Mouse (Mus musculus): ENCODE results near the gene Fam57b. TPM values are rescaled to one million over a fixed set of nuclear protein-coding genes. Genes with fewer than 3 reads are reported as not detected.

The Fam57b gene
- polyA plus RNA-seq, 1 experiment, result 13.5 TPM

DNA sequence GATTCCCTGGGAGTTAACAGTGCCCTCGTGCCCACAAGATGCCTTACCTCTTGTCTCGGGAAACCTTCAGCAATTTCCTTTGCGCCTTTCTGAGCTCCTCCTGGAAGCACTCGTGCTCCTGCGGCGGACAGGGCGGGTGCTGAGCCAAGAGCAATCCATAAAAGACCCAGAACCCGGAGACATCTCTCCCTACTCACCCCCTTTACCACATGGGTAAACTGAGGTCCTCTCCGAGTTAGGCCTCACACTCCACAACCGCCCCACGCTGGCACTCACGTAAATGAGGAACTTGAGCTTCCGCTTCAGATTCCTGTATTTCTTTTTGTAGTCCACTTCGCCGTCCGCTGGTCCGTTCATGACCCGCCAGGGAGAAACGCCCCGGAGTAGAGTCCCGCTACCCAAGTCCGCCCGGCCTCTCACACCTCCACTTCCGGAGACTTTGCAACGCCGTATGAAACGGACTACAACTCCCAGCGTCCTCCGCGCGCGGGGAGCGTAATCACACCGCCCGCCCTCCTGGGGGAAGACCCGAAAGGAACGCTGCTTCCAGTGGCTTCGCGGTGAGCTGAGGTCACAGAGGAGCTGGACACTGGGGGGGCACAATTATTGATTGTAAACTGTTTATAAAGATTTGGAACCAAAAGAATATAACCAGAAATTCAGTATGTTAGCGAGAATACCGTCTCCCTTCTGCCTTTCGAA, 64.1 kb downstream of the Fam57b start, which contains the start of gene Hirip3:
Gene Hirip3 (plus strand): TSS at position 544 of the 702 bp plus-strand sequence.
- TF ChIP-seq GATA1 (IDR thresholded peaks at IDR 0.05; ENCODE audit: borderline replicate concordance, low read length) (no peak), FLI1 (IDR thresholded peaks at IDR 0.05; ENCODE audit: low read length) (no peak)
- Histone ChIP-seq H3K27me3 (replicated peaks) (no peaks in the 10 kb centered on the region), H3K4me1 (peaks cover 54% of the 10 kb centered on the region), H3K9me3 (peaks cover 3% of the 10 kb centered on the region; the same call in 1 of the 2 replicates), H3K36me3 (replicated peaks; ENCODE audit: low read length) (peaks cover 78% of the 10 kb centered on the region), H3K4me3 (replicated peaks) (peak within 1 kb of the TSS; percentile 95)

DNA sequence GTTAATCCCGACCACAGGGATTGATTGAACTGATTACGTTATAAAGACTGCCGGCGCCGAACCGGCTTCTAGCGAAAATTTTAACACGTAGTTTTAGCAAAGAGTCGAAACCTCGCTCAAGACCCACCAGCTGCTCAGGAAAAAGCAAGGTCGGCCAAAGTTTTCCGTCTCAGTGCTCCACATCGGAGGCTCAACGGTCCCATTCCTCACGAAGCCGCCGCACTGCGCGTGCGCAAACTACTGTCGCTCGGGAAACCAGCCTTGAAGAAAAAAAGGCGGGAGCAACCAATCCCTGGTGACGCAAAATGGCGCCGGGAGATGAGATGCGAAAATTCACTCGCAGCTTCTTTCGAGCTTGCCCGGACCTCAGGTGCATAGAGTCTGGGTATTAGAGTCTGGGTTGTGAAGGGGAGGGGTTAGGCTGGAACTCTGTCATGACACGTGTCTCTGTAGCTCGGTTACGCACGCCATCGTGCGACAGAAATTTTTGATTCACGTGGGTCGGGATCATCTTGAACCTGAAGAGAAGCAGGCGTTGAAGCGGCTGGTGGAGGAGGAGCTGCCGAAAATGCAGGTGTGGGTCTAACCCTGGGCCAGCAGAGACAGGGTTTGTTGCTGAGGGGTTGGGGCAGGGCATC, 64.8 kb downstream of the Fam57b start, which contains the start of gene Ino80e:
Gene Ino80e (minus strand): TSS at position 231 of the 638 bp plus-strand sequence.
- Histone ChIP-seq H3K36me3 (replicated peaks; ENCODE audit: low read length) (peaks cover 78% of the 10 kb centered on the region), H3K4me3 (replicated peaks) (peak within 1 kb of the TSS; percentile 95), H3K9me3 (peaks cover 3% of the 10 kb centered on the region; the same call in 1 of the 2 replicates), H3K27me3 (replicated peaks) (no peaks in the 10 kb centered on the region), H3K4me1 (peaks cover 51% of the 10 kb centered on the region)
- no peak for TF ChIP-seq GATA1 (IDR thresholded peaks at IDR 0.05; ENCODE audit: borderline replicate concordance, low read length)
- TF ChIP-seq FLI1 (IDR thresholded peaks at IDR 0.05; ENCODE audit: low read length), result no peak; the same call in 1 of the 2 replicates

DNA sequence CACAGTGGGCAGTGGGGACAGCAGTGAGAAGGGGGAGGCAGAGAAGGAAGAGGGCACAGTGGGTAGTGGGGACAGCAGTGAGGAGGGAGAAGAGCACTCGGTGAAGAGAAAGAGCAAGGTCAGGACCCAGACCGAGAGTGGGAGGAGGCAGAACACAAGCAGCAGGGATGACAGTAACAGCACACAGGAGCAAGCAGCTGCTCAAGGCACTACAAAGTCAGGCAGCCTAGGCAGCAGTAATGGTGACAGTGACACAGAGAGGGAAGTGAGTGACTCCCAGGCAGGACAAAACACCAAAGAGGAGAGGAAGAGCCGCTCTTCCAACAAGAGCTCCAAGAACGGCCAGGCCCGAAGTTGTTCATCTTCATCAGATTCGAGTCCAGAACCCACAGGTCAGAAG, 66.3 kb downstream of the Fam57b start:
- H3K9me3 ChIP-seq, result peaks cover 3% of the 10 kb centered on the region; the same call in 1 of the 2 replicates
- no peaks in the 10 kb centered on the region for H3K27me3 ChIP-seq (replicated peaks)
- peak overlapping the region; percentile 67 for H3K4me3 ChIP-seq (replicated peaks)
- H3K4me1 ChIP-seq, result peaks cover 47% of the 10 kb centered on the region
- peaks cover 78% of the 10 kb centered on the region for H3K36me3 ChIP-seq (replicated peaks; ENCODE audit: low read length)
- TF ChIP-seq GATA1 (IDR thresholded peaks at IDR 0.05; ENCODE audit: borderline replicate concordance, low read length) (no peak), FLI1 (IDR thresholded peaks at IDR 0.05; ENCODE audit: low read length) (no peak)

DNA sequence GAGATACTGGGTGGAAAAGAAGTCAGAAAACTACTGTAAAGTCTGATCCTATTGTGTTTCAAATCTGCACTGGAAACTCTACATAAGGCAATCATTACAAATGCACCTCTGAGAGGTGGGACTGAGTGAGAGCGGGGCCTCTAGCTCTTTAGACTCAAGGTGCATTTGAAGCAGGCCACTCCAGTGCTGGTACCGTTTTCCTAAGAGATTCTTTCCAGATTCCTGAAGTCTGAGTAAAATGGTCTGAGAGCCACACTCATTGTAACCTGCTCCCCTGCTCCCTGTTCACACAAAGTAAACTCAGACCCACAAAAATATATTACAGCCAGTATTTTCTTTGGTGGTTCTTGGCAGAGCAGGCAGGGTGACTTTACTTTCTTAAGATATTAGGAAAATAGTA, 70.1 kb downstream of the Fam57b start:
- Histone ChIP-seq H3K36me3 (replicated peaks; ENCODE audit: low read length) (peaks cover 96% of the 10 kb centered on the region), H3K4me1 (peaks cover 61% of the 10 kb centered on the region), H3K27me3 (replicated peaks) (no peaks in the 10 kb centered on the region), H3K9me3 (peaks cover 3% of the 10 kb centered on the region; the same call in 1 of the 2 replicates), H3K4me3 (replicated peaks) (no peak overlapping the region)
- TF ChIP-seq FLI1 (IDR thresholded peaks at IDR 0.05; ENCODE audit: low read length) (no peak), GATA1 (IDR thresholded peaks at IDR 0.05; ENCODE audit: borderline replicate concordance, low read length) (no peak)

DNA sequence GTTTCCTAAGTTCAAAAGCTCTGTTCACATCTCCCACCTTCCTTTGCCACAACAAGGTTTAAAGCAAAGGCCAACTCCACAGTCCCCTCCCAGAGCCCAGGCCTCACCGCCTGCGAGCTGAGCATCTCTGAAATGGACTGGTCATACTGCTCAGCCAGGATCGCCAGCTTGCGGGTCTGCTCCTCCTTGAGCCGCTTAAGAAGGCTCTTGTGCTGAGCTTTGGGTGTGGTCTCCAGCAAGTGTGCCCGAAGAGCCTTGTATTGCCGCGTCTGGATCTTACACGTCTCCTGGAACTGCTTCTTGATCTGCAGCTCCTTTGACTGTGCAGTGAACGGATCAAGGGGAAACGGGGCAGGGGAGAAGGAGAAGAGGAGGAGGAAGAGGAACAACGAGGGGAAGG, 70.5 kb downstream of the Fam57b start:
- H3K36me3 ChIP-seq (replicated peaks; ENCODE audit: low read length), result peaks cover 100% of the 10 kb centered on the region
- H3K4me3 ChIP-seq (replicated peaks), result no peak overlapping the region
- H3K4me1 ChIP-seq, result peaks cover 56% of the 10 kb centered on the region
- no peak for TF ChIP-seq FLI1 (IDR thresholded peaks at IDR 0.05; ENCODE audit: low read length)
- TF ChIP-seq GATA1 (IDR thresholded peaks at IDR 0.05; ENCODE audit: borderline replicate concordance, low read length), result no peak
- peaks cover 3% of the 10 kb centered on the region; the same call in 1 of the 2 replicates for H3K9me3 ChIP-seq
- H3K27me3 ChIP-seq (replicated peaks), result no peaks in the 10 kb centered on the region

DNA sequence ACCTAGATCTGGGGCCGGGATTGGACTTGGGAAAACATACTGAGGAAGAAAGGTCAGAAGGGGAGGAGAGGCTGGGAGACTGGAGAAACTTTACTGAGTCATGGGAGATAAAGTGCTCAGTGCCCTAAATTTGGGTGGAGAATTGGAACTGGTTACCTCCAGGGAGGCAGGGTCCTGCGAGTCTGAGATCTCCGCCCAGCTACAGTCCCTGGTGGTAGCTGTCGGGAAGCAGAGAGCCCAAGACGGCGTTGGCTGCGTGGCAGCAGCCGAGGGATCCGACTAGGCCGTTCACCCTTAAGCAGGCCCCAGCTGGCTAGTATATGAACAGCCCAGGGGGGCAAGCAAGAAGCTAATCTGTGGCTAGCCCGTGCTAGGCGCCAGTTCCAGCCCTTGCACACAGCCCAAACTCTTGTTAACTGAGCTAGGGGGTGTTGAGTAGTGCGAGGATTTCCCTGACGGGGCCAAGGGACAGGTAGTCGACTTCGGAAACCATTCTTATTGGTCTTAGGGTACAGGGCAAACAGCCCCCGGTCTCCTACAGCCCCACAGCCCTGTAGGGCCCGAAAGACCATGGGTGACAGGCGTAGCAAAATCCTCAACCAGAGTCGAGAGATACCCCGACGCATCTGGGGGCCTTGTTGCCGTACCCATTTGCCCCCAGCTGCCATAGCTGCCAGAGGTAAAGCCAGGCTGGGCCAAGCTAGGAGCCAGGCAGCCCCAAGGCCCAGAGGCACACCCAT, 72.5 kb downstream of the Fam57b start:
- Histone ChIP-seq H3K9me3 (no peaks in the 10 kb centered on the region), H3K4me1 (peaks cover 51% of the 10 kb centered on the region), H3K36me3 (replicated peaks; ENCODE audit: low read length) (peaks cover 100% of the 10 kb centered on the region), H3K4me3 (replicated peaks) (no peak overlapping the region), H3K27me3 (replicated peaks) (no peaks in the 10 kb centered on the region)
- TF ChIP-seq GATA1 (IDR thresholded peaks at IDR 0.05; ENCODE audit: borderline replicate concordance, low read length), result no peak
- no peak for TF ChIP-seq FLI1 (IDR thresholded peaks at IDR 0.05; ENCODE audit: low read length)

DNA sequence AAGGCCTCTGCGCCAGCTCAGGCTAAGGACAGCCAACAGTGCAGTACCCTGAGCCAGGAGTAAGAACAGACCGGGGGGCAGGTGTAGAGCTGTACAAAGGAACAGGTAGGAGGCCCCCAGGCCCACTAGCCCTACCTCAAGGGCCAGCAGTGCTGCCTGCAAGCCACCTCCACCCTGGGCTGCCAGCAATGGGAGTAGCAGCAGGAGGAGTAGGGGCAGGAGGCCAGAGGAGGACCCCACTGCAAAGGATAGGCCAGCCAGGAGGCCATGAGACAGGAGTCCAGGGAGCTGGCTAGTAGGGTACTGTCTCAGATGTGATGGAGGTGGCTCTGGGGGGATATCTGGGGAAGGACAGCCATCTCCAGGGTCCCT, 73.0 kb downstream of the Fam57b start:
- H3K9me3 ChIP-seq, result no peaks in the 10 kb centered on the region
- H3K4me1 ChIP-seq, result peaks cover 53% of the 10 kb centered on the region
- H3K4me3 ChIP-seq (replicated peaks), result no peak overlapping the region
- H3K36me3 ChIP-seq (replicated peaks; ENCODE audit: low read length), result peaks cover 100% of the 10 kb centered on the region
- H3K27me3 ChIP-seq (replicated peaks), result no peaks in the 10 kb centered on the region
- TF ChIP-seq FLI1 (IDR thresholded peaks at IDR 0.05; ENCODE audit: low read length) (no peak), GATA1 (IDR thresholded peaks at IDR 0.05; ENCODE audit: borderline replicate concordance, low read length) (no peak)

DNA sequence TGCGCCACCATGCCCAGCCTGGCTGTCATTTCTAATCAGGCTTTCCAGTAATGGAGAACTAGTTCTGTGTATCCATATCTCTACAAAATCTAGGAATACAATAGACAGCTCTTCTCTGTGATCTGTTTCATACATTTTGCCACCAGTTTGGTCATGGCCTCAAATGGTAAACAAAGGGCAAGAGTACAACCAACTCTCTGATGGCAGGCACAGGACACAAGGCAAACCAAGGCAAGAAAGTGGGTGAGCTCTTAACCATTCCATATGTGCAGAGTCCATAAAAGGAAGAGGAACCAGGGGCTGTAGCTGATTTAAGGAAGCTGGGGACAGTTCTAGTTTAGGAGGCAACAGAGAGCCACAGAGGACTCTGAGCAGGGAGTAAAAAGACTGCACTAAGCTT, 79.8 kb downstream of the Fam57b start:
- Histone ChIP-seq H3K27me3 (replicated peaks) (no peaks in the 10 kb centered on the region), H3K4me3 (replicated peaks) (no peak overlapping the region), H3K36me3 (replicated peaks; ENCODE audit: low read length) (peaks cover 98% of the 10 kb centered on the region), H3K4me1 (peaks cover 63% of the 10 kb centered on the region), H3K9me3 (no peaks in the 10 kb centered on the region)
- no peak for TF ChIP-seq FLI1 (IDR thresholded peaks at IDR 0.05; ENCODE audit: low read length)
- no peak for TF ChIP-seq GATA1 (IDR thresholded peaks at IDR 0.05; ENCODE audit: borderline replicate concordance, low read length)

Other genes with a start within 250 kb of the Fam57b start
- 22.3 and 46.6 TPM in 2 replicates for gene Eif3c, start 231.3 kb upstream of the Fam57b start, polyA plus RNA-seq (2012; ENCODE audit: insufficient read depth, low replicate concordance)
- gene Apobr, start 212.7 kb upstream of the Fam57b start, polyA plus RNA-seq (2012; ENCODE audit: insufficient read depth, low replicate concordance), result 30.2 TPM in 1 of 2 replicates, not detected in the other
- gene Cln3, start 211.9 kb upstream of the Fam57b start, polyA plus RNA-seq (2012; ENCODE audit: insufficient read depth, low replicate concordance), result 8.9 and 21.3 TPM in 2 replicates
- gene Il27, start 202.7 kb upstream of the Fam57b start, polyA plus RNA-seq (2012; ENCODE audit: insufficient read depth, low replicate concordance), result 1.4 TPM in 1 of 2 replicates, not detected in the other
- gene Nupr1, start 166.8 kb upstream of the Fam57b start, polyA plus RNA-seq (2012; ENCODE audit: insufficient read depth, low replicate concordance), result 27.5 TPM in 1 of 2 replicates, not detected in the other
- 31.0 and 69.1 TPM in 2 replicates for gene Sgf29, start 148.4 kb upstream of the Fam57b start, polyA plus RNA-seq (2012; ENCODE audit: insufficient read depth, low replicate concordance)
- gene Sult1a1, start 121.2 kb upstream of the Fam57b start, polyA plus RNA-seq (2012; ENCODE audit: insufficient read depth, low replicate concordance), result 0.87 and 3.0 TPM in 2 replicates
- gene Bola2, start 102.3 kb upstream of the Fam57b start, polyA plus RNA-seq (2012; ENCODE audit: insufficient read depth, low replicate concordance), result 185 and 696 TPM in 2 replicates
- 7.3 and 9.7 TPM in 2 replicates for gene Slx1b, start 101.9 kb upstream of the Fam57b start, polyA plus RNA-seq (2012; ENCODE audit: insufficient read depth, low replicate concordance)
- gene Coro1a, start 89.9 kb upstream of the Fam57b start, polyA plus RNA-seq (2012; ENCODE audit: insufficient read depth, low replicate concordance), result 1,070 and 1,578 TPM in 2 replicates
- gene Mapk3, start 38.1 kb upstream of the Fam57b start, polyA plus RNA-seq (2012; ENCODE audit: insufficient read depth, low replicate concordance), result 213 and 289 TPM in 2 replicates
- 3.4 TPM in 1 of 2 replicates, not detected in the other for gene Gdpd3, start 31.3 kb upstream of the Fam57b start, polyA plus RNA-seq (2012; ENCODE audit: insufficient read depth, low replicate concordance)
- gene Ypel3, start 20.7 kb upstream of the Fam57b start, polyA plus RNA-seq (2012; ENCODE audit: insufficient read depth, low replicate concordance), result 284 and 689 TPM in 2 replicates
- gene Tbx6, start 16.2 kb upstream of the Fam57b start, polyA plus RNA-seq (2012; ENCODE audit: insufficient read depth, low replicate concordance), result 3.0 and 15.0 TPM in 2 replicates
- gene Ppp4c, start 5.2 kb upstream of the Fam57b start, polyA plus RNA-seq (2012; ENCODE audit: insufficient read depth, low replicate concordance), result 46.3 and 115 TPM in 2 replicates
- not detected in 2 replicates for gene 4930451I11Rik, start 34.0 kb downstream of the Fam57b start, polyA plus RNA-seq (2012; ENCODE audit: insufficient read depth, low replicate concordance)
- 1.3 TPM in 1 of 2 replicates, not detected in the other for gene Doc2a, start 49.7 kb downstream of the Fam57b start, polyA plus RNA-seq (2012; ENCODE audit: insufficient read depth, low replicate concordance)
- 9.3 and 60.8 TPM in 2 replicates for gene Hirip3, start 64.3 kb downstream of the Fam57b start, polyA plus RNA-seq (2012; ENCODE audit: insufficient read depth, low replicate concordance)
- 823 and 1,411 TPM in 2 replicates for gene Ino80e, start 64.7 kb downstream of the Fam57b start, polyA plus RNA-seq (2012; ENCODE audit: insufficient read depth, low replicate concordance)
- 159 and 479 TPM in 2 replicates for gene Taok2, start 87.0 kb downstream of the Fam57b start, polyA plus RNA-seq (2012; ENCODE audit: insufficient read depth, low replicate concordance)
- gene Tmem219, start 125.2 kb downstream of the Fam57b start, polyA plus RNA-seq (2012; ENCODE audit: insufficient read depth, low replicate concordance), result 50.9 TPM in 2 replicates
- 26.4 and 59.2 TPM in 2 replicates for gene Kctd13, start 131.2 kb downstream of the Fam57b start, polyA plus RNA-seq (2012; ENCODE audit: insufficient read depth, low replicate concordance)
- not detected in 2 replicates for gene Asphd1, start 151.9 kb downstream of the Fam57b start, polyA plus RNA-seq (2012; ENCODE audit: insufficient read depth, low replicate concordance)
- gene Sez6l2, start 152.9 kb downstream of the Fam57b start, polyA plus RNA-seq (2012; ENCODE audit: insufficient read depth, low replicate concordance), result 1.7 and 2.0 TPM in 2 replicates
- gene Cdipt, start 178.2 kb downstream of the Fam57b start, polyA plus RNA-seq (2012; ENCODE audit: insufficient read depth, low replicate concordance), result 105 and 211 TPM in 2 replicates
- gene Cdiptos, start 178.4 kb downstream of the Fam57b start, polyA plus RNA-seq (2012; ENCODE audit: insufficient read depth, low replicate concordance), result 1.8 TPM in 1 of 2 replicates, not detected in the other
- 39.1 and 72.4 TPM in 2 replicates for gene Mvp, start 217.0 kb downstream of the Fam57b start, polyA plus RNA-seq (2012; ENCODE audit: insufficient read depth, low replicate concordance)
- gene Pagr1b, start 218.8 kb downstream of the Fam57b start, polyA plus RNA-seq (2012; ENCODE audit: insufficient read depth, low replicate concordance), result 4.2 TPM in 1 of 2 replicates, not detected in the other
- gene Pagr1a, start 219.7 kb downstream of the Fam57b start, polyA plus RNA-seq (2012; ENCODE audit: insufficient read depth, low replicate concordance), result 15.8 and 94.8 TPM in 2 replicates
- gene Gm42742, start 223.4 kb downstream of the Fam57b start, polyA plus RNA-seq (2012; ENCODE audit: insufficient read depth, low replicate concordance), result 164 and 252 TPM in 2 replicates
- 0.68 and 3.9 TPM in 2 replicates for gene Prrt2, start 223.5 kb downstream of the Fam57b start, polyA plus RNA-seq (2012; ENCODE audit: insufficient read depth, low replicate concordance)
- 324 and 1,017 TPM in 2 replicates for gene Maz, start 229.4 kb downstream of the Fam57b start, polyA plus RNA-seq (2012; ENCODE audit: insufficient read depth, low replicate concordance)
- gene Kif22, start 244.8 kb downstream of the Fam57b start, polyA plus RNA-seq (2012; ENCODE audit: insufficient read depth, low replicate concordance), result 6.8 and 18.0 TPM in 2 replicates